Mouse (Mus musculus): Measurements from ENCODE around the gene Pnpla5. TPM values are rescaled to one million over a fixed set of nuclear protein-coding genes. Genes with fewer than 3 reads are reported as not detected.

Gene Pnpla5
- polyA plus RNA-seq, 1 experiment from 2014 or later = not detected

DNA sequence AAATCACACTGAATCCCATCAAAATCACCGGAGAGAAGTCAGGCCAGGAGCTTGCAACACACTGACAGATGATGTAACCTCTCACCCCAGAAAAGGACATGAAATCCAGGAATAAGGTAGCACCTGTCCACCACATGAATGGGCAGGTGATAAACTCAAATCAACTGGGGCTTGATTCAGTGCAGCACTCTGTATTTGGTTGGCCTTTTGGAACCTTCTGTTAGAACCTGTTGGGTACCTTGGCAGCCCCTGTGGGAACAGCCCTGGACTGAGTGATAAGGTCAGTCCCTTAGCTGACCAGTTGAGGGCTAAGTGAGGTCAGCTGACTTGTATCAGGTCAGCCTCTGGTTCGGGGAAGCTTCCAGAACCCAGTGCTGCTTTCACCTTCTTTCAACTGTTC lies 33.2 kb upstream of the Pnpla5 start:
- no peak for TF ChIP-seq CTCF (IDR thresholded peaks at IDR 0.05; ENCODE audit: low read depth)
- Histone ChIP-seq H3K9ac (no peak overlapping the region), H3K9me3 (ENCODE audit: low read depth, low read length) (no peaks in the 10 kb centered on the region), H3K4me1 (ENCODE audit: insufficient read depth) (no peaks in the 10 kb centered on the region), H3K36me3 (ENCODE audit: insufficient read depth) (no peaks in the 10 kb centered on the region), H3K27ac (ENCODE audit: low read depth) (no peak overlapping the region), H3K4me2 (no peak overlapping the region), H3K4me3 (ENCODE audit: low read depth, low read length) (no peak overlapping the region), H3K27me3 (ENCODE audit: insufficient read depth, low read length) (no peaks in the 10 kb centered on the region)
- no peak for DNase-seq
- WGBS = 73% methylated on average over 2 of the region's 2 CpGs
- no peak for ATAC-seq (ENCODE audit: insufficient read depth)

DNA sequence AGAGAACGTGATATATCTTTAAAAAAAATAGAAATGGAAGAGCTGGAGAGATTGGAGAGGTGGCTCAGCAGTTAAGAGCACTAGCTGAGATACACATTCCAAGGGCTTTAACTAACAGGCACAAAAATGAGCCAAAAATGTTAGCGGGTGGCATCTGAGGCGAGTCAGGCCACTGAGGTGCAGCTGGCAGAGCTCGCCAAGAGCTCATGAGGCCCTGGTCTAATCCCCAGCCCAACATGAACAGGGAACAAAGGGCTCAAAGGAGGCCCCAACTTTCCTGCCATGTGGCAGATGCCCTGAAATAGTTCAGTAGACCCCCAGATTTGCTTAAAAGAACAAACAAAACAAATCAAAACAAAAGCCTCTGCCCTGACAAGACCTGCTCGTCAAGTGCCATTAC lies 18.0 kb upstream of the Pnpla5 start:
- no peak overlapping the region for H3K4me3 ChIP-seq (ENCODE audit: low read depth, low read length)
- no peaks in the 10 kb centered on the region for H3K27me3 ChIP-seq (ENCODE audit: insufficient read depth, low read length)
- no peak overlapping the region for H3K27ac ChIP-seq (ENCODE audit: low read depth)
- 44% methylated on average over 5 of the region's 5 CpGs for WGBS
- H3K4me1 ChIP-seq (ENCODE audit: insufficient read depth) = no peaks in the 10 kb centered on the region
- no peaks in the 10 kb centered on the region for H3K9me3 ChIP-seq (ENCODE audit: low read depth, low read length)
- ATAC-seq (ENCODE audit: insufficient read depth) (no peak), DNase-seq (peak; percentile 11)
- no peak for TF ChIP-seq CTCF (IDR thresholded peaks at IDR 0.05; ENCODE audit: low read depth)
- no peak overlapping the region for H3K9ac ChIP-seq
- no peak overlapping the region for H3K4me2 ChIP-seq
- H3K36me3 ChIP-seq (ENCODE audit: insufficient read depth) = no peaks in the 10 kb centered on the region

DNA sequence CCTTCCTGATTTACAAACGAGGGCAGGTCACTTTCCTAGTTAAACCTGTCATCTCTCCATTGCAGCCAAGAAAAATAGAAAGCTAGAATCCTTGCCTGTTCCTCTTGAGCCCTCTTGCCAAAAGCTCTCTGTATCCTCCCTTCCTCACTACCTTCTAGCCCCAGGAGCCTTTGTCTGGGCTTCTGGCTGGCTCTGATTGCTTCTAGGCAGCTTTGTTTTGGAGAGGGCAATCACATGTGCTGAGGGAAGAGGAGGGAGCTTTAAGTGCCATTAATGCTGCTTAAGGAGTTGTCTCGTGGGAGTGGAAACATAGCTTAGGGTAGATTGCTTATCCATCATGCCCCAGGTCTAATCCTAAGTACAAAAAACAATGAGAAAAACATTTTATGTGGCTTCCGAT lies 17.1 kb upstream of the Pnpla5 start:
- H3K27ac ChIP-seq (ENCODE audit: low read depth) = no peak overlapping the region
- H3K27me3 ChIP-seq (ENCODE audit: insufficient read depth, low read length) = no peaks in the 10 kb centered on the region
- DNase-seq (no peak), ATAC-seq (ENCODE audit: insufficient read depth) (no peak)
- WGBS = 48% methylated on average over 3 of the region's 3 CpGs
- no peaks in the 10 kb centered on the region for H3K36me3 ChIP-seq (ENCODE audit: insufficient read depth)
- TF ChIP-seq CTCF (IDR thresholded peaks at IDR 0.05; ENCODE audit: low read depth) = no peak
- H3K9me3 ChIP-seq (ENCODE audit: low read depth, low read length) = no peaks in the 10 kb centered on the region
- H3K4me1 ChIP-seq (ENCODE audit: insufficient read depth) = no peaks in the 10 kb centered on the region
- H3K4me2 ChIP-seq = no peak overlapping the region
- no peak overlapping the region for H3K4me3 ChIP-seq (ENCODE audit: low read depth, low read length)
- no peak overlapping the region for H3K9ac ChIP-seq

DNA sequence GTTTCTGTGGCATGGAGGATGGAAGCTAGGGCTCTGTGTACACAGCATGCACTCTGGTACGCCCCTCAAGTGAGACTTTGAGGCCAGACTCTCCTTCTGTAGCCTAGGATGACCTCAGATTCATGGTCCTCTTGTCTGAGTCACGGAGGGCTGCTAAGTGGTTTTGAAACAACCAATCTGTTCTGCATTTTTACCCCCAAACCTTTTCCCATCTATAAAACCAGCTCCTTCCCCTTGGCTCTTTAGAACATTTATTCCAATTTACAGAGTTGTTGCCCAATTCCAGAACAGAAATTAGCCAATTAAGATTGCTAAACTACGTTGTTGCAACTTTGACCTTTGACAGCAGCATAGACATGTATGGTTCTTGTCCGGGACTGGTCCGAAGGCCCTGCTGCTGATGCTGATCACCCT lies 16.6 kb upstream of the Pnpla5 start:
- Histone ChIP-seq H3K4me1 (ENCODE audit: insufficient read depth) (no peaks in the 10 kb centered on the region), H3K36me3 (ENCODE audit: insufficient read depth) (no peaks in the 10 kb centered on the region), H3K9me3 (ENCODE audit: low read depth, low read length) (no peaks in the 10 kb centered on the region), H3K4me2 (no peak overlapping the region), H3K27ac (ENCODE audit: low read depth) (no peak overlapping the region), H3K4me3 (ENCODE audit: low read depth, low read length) (no peak overlapping the region), H3K9ac (no peak overlapping the region), H3K27me3 (ENCODE audit: insufficient read depth, low read length) (no peaks in the 10 kb centered on the region)
- no peak for TF ChIP-seq CTCF (IDR thresholded peaks at IDR 0.05; ENCODE audit: low read depth)
- ATAC-seq (ENCODE audit: insufficient read depth) (no peak), DNase-seq (no peak)
- 62% methylated on average over 5 of the region's 5 CpGs for WGBS

DNA sequence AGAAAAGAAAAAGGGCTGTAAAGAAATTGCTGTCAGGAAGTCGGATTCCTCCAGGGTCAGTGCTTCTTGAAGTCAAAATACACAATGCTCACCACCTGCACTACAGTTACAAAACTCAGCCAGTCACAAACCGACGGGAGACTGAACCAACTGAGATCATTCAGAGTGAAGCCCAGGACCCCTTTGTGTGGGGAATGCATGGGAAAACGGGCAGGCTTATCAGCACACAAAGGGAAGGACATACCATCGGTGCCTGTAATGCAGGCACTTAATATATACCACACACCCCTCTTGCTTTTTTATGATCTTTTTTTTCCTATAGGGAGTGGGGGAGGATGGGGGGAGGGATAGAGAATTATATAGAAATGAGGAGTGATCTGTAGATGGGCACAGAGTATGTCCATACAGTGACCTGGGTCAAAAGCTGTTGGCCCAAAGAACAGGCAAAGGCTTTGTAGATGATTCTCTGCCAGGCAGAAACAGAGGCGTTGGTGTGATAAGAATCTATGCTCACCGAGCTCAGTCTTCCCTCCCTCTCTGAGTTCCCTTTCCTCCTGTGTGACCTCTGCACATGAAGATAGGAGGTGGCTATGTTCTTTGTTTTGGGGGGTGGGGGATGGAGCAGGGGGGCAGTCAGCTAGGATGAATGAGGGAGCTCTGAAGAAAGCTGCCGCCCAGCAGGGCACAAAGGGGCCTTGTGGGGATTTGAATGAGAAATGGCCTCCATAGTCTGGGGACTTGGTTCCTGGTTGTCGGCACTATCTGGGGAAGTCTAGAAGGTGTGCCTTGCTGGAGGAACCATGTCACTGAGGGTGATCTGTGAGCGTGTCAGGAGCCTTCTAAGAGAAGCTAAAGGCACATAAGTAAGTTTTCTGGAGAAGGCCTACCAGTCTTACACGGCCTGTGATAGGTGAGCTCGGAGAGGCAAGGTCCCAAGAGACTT lies 13.8 kb upstream of the Pnpla5 start:
- no peak overlapping the region for H3K27ac ChIP-seq (ENCODE audit: low read depth)
- H3K27me3 ChIP-seq (ENCODE audit: insufficient read depth, low read length) = no peaks in the 10 kb centered on the region
- no peak for TF ChIP-seq CTCF (IDR thresholded peaks at IDR 0.05; ENCODE audit: low read depth)
- no peak overlapping the region for H3K9ac ChIP-seq
- no peaks in the 10 kb centered on the region for H3K36me3 ChIP-seq (ENCODE audit: insufficient read depth)
- H3K4me3 ChIP-seq (ENCODE audit: low read depth, low read length) = no peak overlapping the region
- DNase-seq = no peak
- ATAC-seq (ENCODE audit: insufficient read depth) = no peak
- no peaks in the 10 kb centered on the region for H3K4me1 ChIP-seq (ENCODE audit: insufficient read depth)
- H3K9me3 ChIP-seq (ENCODE audit: low read depth, low read length) = no peaks in the 10 kb centered on the region
- H3K4me2 ChIP-seq = no peak overlapping the region
- 35% methylated on average over 12 of the region's 12 CpGs for whole genome bisulfite sequencing

DNA sequence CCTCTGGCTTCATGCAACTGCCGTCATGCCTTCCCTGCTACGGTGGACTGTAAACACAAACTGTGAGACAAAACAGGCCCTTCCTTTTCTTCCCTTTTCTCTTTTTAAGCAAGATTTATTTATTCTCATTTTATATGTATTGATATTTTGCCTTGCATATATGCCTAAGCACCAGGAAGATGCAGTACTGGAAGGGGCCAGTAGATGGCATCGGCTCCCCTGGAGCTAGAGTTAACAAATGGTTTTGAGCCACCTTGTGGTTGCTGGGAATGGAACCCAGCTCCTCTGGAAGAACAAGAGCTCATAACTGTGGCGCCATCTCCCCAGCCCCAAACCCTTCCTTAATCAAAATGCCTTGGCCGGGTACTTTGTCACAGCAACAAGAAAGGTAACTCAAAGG lies 12.5 kb upstream of the Pnpla5 start:
- no peak overlapping the region for H3K4me2 ChIP-seq
- no peaks in the 10 kb centered on the region for H3K9me3 ChIP-seq (ENCODE audit: low read depth, low read length)
- no peaks in the 10 kb centered on the region for H3K27me3 ChIP-seq (ENCODE audit: insufficient read depth, low read length)
- H3K27ac ChIP-seq (ENCODE audit: low read depth) = no peak overlapping the region
- no peak for ATAC-seq (ENCODE audit: insufficient read depth)
- 70% methylated on average over 5 of the region's 5 CpGs for WGBS
- no peaks in the 10 kb centered on the region for H3K4me1 ChIP-seq (ENCODE audit: insufficient read depth)
- no peak overlapping the region for H3K4me3 ChIP-seq (ENCODE audit: low read depth, low read length)
- H3K36me3 ChIP-seq (ENCODE audit: insufficient read depth) = no peaks in the 10 kb centered on the region
- H3K9ac ChIP-seq = no peak overlapping the region
- DNase-seq = peak; percentile 70
- TF ChIP-seq CTCF (IDR thresholded peaks at IDR 0.05; ENCODE audit: low read depth) = peak; percentile 67

DNA sequence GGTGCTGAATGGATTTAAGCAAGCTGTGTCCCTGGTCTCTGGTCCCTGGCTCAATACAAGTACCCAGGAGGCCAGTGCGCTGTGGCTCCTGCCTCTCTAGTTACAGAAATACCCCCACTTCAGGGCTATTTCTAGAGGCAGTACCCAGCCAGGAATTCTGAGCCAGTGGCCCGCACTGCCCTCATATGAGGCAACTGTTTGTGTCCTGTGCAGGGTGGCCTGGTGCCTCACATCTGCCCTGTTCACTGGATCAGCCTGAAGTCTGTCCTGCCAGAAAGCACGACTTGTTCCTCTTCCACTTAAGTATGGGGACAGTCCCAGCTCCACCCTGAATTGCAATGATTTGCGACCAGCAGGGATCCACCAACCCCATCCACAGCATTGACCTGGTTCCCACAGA lies 10.5 kb upstream of the Pnpla5 start:
- whole genome bisulfite sequencing = 70% methylated on average over 4 of the region's 4 CpGs
- ATAC-seq (ENCODE audit: insufficient read depth) (no peak), DNase-seq (no peak)
- Histone ChIP-seq H3K4me3 (ENCODE audit: low read depth, low read length) (no peak overlapping the region), H3K36me3 (ENCODE audit: insufficient read depth) (no peaks in the 10 kb centered on the region), H3K4me1 (ENCODE audit: insufficient read depth) (no peaks in the 10 kb centered on the region), H3K4me2 (no peak overlapping the region), H3K9me3 (ENCODE audit: low read depth, low read length) (no peaks in the 10 kb centered on the region), H3K27ac (ENCODE audit: low read depth) (no peak overlapping the region), H3K27me3 (ENCODE audit: insufficient read depth, low read length) (no peaks in the 10 kb centered on the region), H3K9ac (no peak overlapping the region)
- TF ChIP-seq CTCF (IDR thresholded peaks at IDR 0.05; ENCODE audit: low read depth) = no peak

Data from lung, embryonic 14.5 days (tissue).